Mouse (Mus musculus) cortical plate, adult 2 months (tissue): ENCODE results near the gene Atf6b.

Experiments
- CTCF ChIP-seq: fragments of 200-500 bp; IDR thresholded peaks from 2 replicates; pipeline ENCODE4 v1.5.1; 2011; ENCODE audit warnings: mild to moderate bottlenecking, control low read depth, low read length; ENCODE audit not compliant: insufficient read depth; ENCODE audit errors: extremely low read depth
- POLR2A ChIP-seq: fragments of 200-500 bp; IDR thresholded peaks from 2 replicates; pipeline ENCODE4 v1.6.1; 2011; ENCODE audit warnings: mild to moderate bottlenecking, low read length, control low read depth; ENCODE audit not compliant: insufficient read depth; ENCODE audit errors: extremely low read depth

- TF ChIP-seq CTCF (no peak), POLR2A (no peak)
These were observed 10.3 kb downstream of the Atf6b start for GRCm38 (mm10) chr17:34657271-34657670.
